Mouse (Mus musculus): ENCODE data around the gene Abcb5.

Abcb5 gene

DNA sequence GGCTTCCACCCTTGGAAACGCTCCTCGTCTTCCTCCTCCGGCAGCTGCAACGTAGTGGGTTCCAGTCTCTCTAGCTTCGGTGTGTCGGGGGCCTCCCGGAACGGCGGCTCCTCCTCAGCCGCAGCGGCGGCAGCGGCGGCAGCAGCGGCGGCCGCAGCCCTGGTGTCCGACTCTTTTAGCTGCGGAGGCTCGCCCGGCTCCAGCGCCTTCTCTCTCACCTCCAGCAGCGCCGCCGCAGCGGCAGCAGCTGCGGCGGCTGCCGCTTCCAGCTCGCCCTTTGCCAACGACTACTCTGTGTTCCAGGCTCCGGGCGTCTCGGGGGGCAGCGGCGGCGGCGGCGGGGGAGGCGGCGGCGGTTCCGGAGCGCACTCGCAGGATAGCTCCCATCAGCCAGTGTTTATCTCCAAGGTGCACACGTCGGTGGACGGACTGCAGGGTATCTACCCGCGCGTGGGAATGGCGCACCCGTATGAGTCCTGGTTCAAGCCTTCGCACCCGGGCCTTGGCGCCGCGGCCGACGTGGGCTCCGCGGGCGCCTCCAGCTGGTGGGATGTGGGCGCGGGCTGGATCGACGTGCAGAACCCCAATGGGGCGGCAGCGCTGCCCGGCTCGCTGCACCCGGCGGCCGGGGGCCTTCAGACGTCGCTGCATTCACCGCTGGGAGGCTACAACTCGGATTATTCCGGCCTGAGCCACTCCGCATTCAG is 117.6 kb downstream of the Abcb5 start:
- in situ Hi-C loops (cut with MboI, MseI), result loop anchor here in 1 of 2 experiments (25.0 kb wide), 1 partner anchor 1036 kb away; the partner anchor contains the start of gene Cdca7l

- in situ Hi-C loops (cut with MboI, MseI), result loop anchor here in 1 of 2 experiments (25.0 kb wide), 1 partner anchor 1036 kb away; the partner anchor contains the start of gene Cdca7l
These were observed 118.2 kb downstream of the Abcb5 start for GRCm38 (mm10) chr12:118847861-118848495.

- in situ Hi-C loops (cut with MboI, MseI), result loop anchor here in 1 of 2 experiments (25.0 kb wide), 1 partner anchor 1035 kb away; the partner anchor contains the start of gene Cdca7l
These were observed 118.8 kb downstream of the Abcb5 start for GRCm38 (mm10) chr12:118847381-118847780.

DNA sequence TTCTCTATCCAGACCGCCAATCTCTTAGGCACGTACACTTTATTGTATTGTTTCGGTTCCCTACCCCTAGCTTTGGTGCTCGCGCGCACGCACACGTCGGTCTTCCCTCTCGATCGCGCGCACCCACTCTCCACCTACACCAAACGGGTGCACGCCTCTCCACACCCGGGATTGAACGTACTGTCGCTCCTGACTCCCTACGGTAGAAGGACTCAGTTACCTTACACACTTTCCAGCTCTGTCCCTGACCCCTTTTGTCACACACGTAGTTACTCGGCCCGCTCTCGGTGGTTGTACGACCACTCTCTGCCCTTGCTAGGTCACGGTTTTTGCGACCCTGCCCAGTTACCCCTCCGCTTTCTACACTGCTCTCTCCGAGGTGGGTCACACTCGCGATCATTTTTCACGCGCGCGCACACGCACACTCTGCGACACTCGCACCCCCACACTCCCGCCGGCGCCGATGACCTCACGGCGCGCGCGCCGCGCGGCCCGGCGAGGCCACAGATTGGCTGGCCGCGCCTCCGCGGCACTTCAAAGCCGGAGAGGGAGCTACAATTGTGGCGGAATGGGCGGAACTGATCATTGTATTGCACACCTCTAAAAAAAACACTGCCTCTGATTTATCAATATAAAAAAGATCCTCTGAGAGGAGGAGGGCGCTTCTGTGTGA is 119.4 kb downstream of the Abcb5 start:
- in situ Hi-C loops (cut with MboI, MseI), result loop anchor here in 1 of 2 experiments (25.0 kb wide), 1 partner anchor 1034 kb away; the partner anchor contains the start of gene Cdca7l

DNA sequence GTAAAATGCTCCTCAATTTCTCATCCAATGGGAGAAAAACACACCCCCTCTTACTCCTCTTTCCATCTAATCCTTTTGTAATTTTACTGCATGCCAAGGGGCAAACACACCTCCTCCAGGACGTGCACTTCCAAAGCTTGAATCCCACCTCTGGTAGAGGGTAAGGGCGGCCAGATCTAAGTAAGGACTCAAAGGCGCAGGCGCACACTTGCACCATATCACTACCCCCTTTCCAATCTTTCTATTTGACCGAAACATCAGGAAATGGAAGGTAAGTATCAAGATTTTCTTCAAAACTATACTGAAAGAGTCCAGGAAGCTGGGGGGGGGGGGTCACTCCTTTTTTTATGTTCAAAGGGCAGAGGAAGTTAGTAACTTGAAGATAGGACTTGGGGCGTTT is 120.0 kb downstream of the Abcb5 start, which contains the start of gene Sp8:
TSS of gene Sp8 (plus strand) at position 109 of the 400 bp plus-strand sequence.
- in situ Hi-C loops (cut with MboI, MseI), result loop anchor here in 1 of 2 experiments (25.0 kb wide), 1 partner anchor 1034 kb away; the partner anchor contains the start of gene Cdca7l

GRCm38 (mm10) chr12:118845351-118845750 is 120.9 kb downstream of the Abcb5 start:
- in situ Hi-C loops (cut with MboI, MseI), result loop anchor here in 1 of 2 experiments (25.0 kb wide), 1 partner anchor 1033 kb away; the partner anchor contains the start of gene Cdca7l

DNA sequence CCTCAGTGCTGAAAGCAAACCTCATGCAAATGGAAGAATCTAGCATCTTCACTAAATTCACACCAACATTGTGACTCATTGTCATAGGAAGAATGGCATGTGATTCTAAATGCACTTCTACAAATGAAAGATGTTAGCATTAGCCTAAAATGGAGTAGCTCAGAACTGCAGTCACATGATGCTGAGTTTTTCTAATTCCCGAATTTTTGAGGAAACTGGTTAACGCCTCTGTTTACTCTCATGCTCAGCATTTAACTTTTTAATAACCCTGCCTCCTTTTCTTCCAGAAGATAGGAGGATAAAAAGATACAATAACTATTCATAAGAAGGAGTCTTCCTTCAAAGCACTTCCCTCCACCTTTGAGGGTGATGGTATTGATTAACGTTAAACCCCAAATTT is 121.4 kb downstream of the Abcb5 start:
- in situ Hi-C loops (cut with MboI, MseI), result loop anchor here in 1 of 2 experiments (25.0 kb wide), 1 partner anchor 1033 kb away; the partner anchor contains the start of gene Cdca7l

GRCm38 (mm10) chr12:118844111-118844510 is 122.1 kb downstream of the Abcb5 start:
- in situ Hi-C loops (cut with MboI, MseI), result loop anchor here in 1 of 2 experiments (25.0 kb wide), 1 partner anchor 1032 kb away; the partner anchor contains the start of gene Cdca7l

DNA sequence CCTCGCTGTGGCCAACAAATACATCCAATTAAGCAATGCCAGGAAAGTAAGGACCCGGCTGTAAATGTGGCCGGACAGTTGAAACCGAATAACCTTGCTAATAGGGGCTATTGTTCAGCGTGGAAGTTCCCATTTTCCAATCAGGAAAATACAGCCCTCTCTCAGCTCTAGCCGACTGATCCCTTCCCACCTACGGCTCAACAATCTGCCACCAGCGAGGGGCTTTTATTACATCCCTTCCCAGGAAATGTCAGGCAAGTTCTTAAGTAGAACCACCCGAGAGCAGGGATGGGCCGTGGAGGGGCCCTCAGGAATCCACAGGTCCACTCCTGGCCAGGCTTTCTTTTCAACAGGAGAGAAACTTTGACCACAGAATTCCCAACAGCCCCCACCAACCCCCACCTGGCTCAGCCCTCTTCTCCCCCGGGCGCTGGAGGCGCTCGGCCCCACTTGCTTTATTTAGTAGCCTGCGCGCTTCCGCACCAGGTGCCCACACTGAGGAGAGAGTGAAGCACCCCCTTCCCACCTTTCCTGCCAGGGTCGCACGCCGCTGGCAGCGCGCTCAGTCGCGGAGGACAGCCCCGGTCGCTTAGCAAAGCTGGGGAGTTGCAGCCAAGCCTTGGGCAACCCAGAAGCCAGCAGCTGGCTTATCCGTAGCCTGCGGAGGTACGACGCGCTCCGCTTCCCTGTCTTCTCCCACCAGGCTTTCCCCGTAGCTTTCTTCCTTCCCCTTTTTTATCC is 123.4 kb downstream of the Abcb5 start:
- in situ Hi-C loops (cut with MboI, MseI), result loop anchor here in 1 of 2 experiments (25.0 kb wide), 1 partner anchor 1031 kb away; the partner anchor contains the start of gene Cdca7l

DNA sequence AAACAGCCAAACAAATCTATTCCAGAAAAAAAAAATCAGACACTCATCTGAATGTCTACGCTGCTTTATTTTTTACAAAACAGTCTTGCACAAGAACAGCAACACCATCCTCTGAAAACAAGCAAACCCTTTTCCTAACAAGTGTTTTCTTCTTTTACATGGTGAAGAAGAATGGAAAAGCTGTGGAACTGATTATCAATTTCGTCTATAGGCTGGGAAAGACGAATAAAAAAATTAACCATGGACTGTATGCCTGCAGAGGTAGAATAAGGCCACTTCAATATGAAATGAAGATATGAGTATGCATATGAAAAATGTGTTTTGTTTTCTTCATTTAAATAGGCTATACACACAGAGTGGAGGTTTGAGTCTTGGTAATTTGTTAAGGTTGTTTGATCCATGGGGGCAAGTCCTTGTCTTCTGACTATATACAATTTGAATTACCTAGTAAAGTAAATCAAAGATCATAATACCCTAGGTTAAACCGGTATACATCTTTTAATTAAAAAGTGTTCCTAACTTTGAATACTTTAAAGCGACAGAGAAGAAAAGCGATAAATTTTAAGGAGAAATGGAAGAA is 124.2 kb downstream of the Abcb5 start:
- in situ Hi-C loops (cut with MboI, MseI), result loop anchor here in 1 of 2 experiments (25.0 kb wide), 1 partner anchor 1030 kb away; the partner anchor contains the start of gene Cdca7l

DNA sequence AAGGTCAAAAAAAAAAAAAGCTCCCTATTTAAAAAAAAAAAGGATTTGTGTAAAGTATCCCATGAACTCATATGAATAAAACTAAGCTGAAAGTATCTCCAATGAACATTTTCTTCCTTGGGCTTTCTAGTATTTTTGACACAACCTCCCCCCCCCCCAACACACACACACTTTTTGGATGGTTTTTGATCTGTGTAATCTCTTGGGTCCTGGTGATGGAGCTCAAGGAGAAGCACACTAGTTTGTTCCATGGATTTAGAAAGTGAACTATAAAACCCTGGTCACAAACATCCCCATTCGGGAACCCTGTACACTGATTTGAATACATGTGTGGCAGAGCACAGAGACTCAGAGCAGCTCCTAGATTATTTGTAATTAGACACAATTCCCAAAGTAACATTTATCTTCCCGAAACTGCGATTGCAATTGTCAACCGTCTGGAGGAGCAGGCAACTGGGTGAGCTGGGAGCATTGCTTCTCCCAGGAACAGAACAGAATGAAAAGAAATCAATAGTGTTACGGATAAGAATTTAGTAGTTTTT is 124.8 kb downstream of the Abcb5 start:
- in situ Hi-C loops (cut with MboI, MseI), result loop anchor here in 1 of 2 experiments (25.0 kb wide), 1 partner anchor 1029 kb away; the partner anchor contains the start of gene Cdca7l

GRCm38 (mm10) chr12:118840861-118841260 is 125.4 kb downstream of the Abcb5 start:
- in situ Hi-C loops (cut with MboI, MseI), result loop anchor here in 1 of 2 experiments (25.0 kb wide), 1 partner anchor 1029 kb away; the partner anchor contains the start of gene Cdca7l

- in situ Hi-C loops (cut with MboI, MseI), result loop anchor here in 1 of 2 experiments (25.0 kb wide), 1 partner anchor 1028 kb away; the partner anchor contains the start of gene Cdca7l
These were observed 125.9 kb downstream of the Abcb5 start for GRCm38 (mm10) chr12:118840301-118840700.

- in situ Hi-C loops (cut with MboI, MseI), result loop anchor here in 1 of 2 experiments (25.0 kb wide), 1 partner anchor 1027 kb away; the partner anchor contains the start of gene Cdca7l
These were observed 126.8 kb downstream of the Abcb5 start for GRCm38 (mm10) chr12:118839398-118839797.

DNA sequence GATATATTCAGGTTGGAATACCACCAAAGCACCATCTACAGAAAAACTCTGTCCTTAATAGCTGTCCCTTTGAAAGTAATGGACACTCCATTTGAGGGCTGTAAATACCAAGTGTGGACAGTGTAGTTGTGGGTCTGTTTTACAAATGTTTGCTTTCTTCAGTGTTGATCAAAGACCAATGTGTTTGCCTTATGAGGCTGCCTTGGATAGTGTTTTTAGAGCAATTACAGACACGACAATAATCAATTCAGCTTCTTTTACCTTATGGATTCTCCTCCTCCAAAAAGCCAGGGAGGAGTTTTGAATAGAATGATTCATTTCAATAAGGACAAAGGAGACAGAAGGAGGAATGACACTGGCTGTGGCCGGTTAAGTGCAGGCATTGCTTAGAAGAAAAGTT is 128.0 kb downstream of the Abcb5 start:
- in situ Hi-C loops (cut with MboI, MseI), result loop anchor here in 1 of 2 experiments (25.0 kb wide), 1 partner anchor 1026 kb away; the partner anchor contains the start of gene Cdca7l

DNA sequence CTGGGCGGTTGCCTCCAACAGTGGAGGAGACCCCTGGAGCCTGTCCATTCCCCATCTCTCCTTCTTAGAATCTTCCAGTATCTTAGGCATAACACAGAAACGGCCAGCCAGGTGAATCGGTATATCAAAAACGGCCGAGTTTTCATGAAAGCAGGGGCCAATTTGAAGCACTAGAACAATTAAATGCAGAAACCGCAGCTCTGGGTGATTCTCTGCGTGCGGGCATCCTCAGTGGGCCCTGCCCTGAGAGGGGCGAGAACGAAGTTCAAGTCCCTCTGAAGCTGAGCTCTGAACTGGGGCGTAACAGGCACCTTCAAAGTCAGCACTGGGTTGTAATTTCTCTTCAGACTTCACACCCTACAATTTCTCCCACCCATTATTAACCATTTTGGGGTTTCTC is 128.9 kb downstream of the Abcb5 start:
- in situ Hi-C loops (cut with MboI, MseI), result loop anchor here in 1 of 2 experiments (25.0 kb wide), 1 partner anchor 1025 kb away; the partner anchor contains the start of gene Cdca7l

GRCm38 (mm10) chr12:118836411-118837341 is 129.5 kb downstream of the Abcb5 start:
- in situ Hi-C loops (cut with MboI, MseI), result loop anchor here in 1 of 2 experiments (25.0 kb wide), 1 partner anchor 1024 kb away; the partner anchor contains the start of gene Cdca7l

DNA sequence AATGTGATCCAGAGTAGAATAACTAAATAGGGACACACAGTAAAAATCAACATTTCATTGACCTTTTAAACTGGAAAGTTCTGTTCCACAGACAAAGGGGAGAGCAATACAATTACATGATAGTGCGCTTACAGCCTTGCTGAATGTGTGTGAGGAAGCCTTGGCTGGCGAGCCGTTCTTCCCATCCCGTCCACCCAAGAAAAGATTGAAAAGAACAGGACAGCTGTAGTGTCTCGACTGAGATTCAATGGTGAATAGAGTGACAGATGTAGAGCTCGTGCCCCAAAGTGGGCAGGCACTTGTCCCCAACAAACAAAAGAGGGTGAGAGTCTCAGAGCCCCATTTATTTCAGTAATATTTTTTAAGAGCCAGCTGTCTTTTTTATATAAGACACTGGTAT is 136.3 kb downstream of the Abcb5 start:
- in situ Hi-C loops (cut with MboI, MseI), result loop anchor here in 1 of 2 experiments (25.0 kb wide), 1 partner anchor 1018 kb away; the partner anchor contains the start of gene Cdca7l

Data from T-helper 17 cell (primary cell).